In genomic region chr14:21824938-21825337, GRCm38 (mm10) we compare ENCODE assay signal across 8 mouse cellular contexts. TPM values are rescaled to one million over a fixed set of nuclear protein-coding genes. Genes with fewer than 3 reads are reported as not detected.
DNase-seq lines count a peak whose midpoint lies in the region; ATAC-seq and TF ChIP-seq lines count a peak whose summit lies in the region.

Gene Vdac2 (plus strand): TSS chr14:21825238.

- H3K4me2 ChIP-seq in kidney, postnatal 0 days (ENCODE audit: low read length): no peak within 1 kb of the TSS
- no peak within 1 kb of the TSS for H3K4me2 ChIP-seq in midbrain, embryonic 12.5 days (replicated peaks)

- no peak within 1 kb of the TSS for H3K4me3 ChIP-seq in kidney, postnatal 0 days (replicated peaks; ENCODE audit: low read depth, low read length)
- H3K4me3 ChIP-seq in bone marrow, adult 2 months (replicated peaks; ENCODE audit: control insufficient read depth, low read depth, low read length): no peak within 1 kb of the TSS
- no peak within 1 kb of the TSS for H3K4me3 ChIP-seq in midbrain, embryonic 12.5 days

- H3K36me3 ChIP-seq in kidney, postnatal 0 days (ENCODE audit: insufficient read depth, low read length): no peaks in the 10 kb centered on the region
- no peaks in the 10 kb centered on the region for H3K36me3 ChIP-seq in midbrain, embryonic 12.5 days

- no peak for DNase-seq in kidney, postnatal 0 days (ENCODE audit: low spot score)
- no peak for DNase-seq in kidney, adult 18-20 months
- DNase-seq in gastrocnemius, postnatal 4 days (ENCODE audit: low spot score in 2 of 2): no peak
- no peak for DNase-seq in large intestine, adult 2 months (ENCODE audit: low read depth, low spot score)
- DNase-seq in cerebellum, adult 11-12 months: no peak
- no peak for DNase-seq in thymus, postnatal 25 days

- ATAC-seq in kidney, postnatal 0 days (replicated peaks; ENCODE audit: low FRiP score, low read depth): no peak
- ATAC-seq in midbrain, embryonic 12.5 days (ENCODE audit: low FRiP score, low read depth): no peak

- H3K4me1 ChIP-seq in kidney, postnatal 0 days (replicated peaks; ENCODE audit: insufficient read depth, low read length): peaks cover 18% of the 10 kb centered on the region; the same call in 1 of the 2 replicates
- H3K4me1 ChIP-seq in bone marrow, adult 2 months (ENCODE audit: control insufficient read depth, insufficient read depth, low read length): peaks cover 4% of the 10 kb centered on the region
- 0 out of 2 replicates have a peak, but pooled peaks cover 4% of the 10 kb centered on the region for H3K4me1 ChIP-seq in midbrain, embryonic 12.5 days

- no peak within 1 kb of the TSS for H3K27ac ChIP-seq in kidney, postnatal 0 days
- H3K27ac ChIP-seq in bone marrow, adult 2 months (ENCODE audit: control insufficient read depth, insufficient read depth, low read depth, low read length, poor library complexity): no peak within 1 kb of the TSS
- no peak within 1 kb of the TSS for H3K27ac ChIP-seq in midbrain, embryonic 12.5 days (replicated peaks)

- H3K9me3 ChIP-seq in kidney, postnatal 0 days (replicated peaks; ENCODE audit: low read length): no peaks in the 10 kb centered on the region
- H3K9me3 ChIP-seq in midbrain, embryonic 12.5 days: no peaks in the 10 kb centered on the region

- 72% methylated on average over 2 of the region's 2 CpGs for WGBS in kidney, postnatal 0 days
- 97% methylated on average over 2 of the region's 2 CpGs for WGBS in bone marrow, adult 2 months
- WGBS in large intestine, adult 2 months: 91% methylated on average over 2 of the region's 2 CpGs
- 90% methylated on average over 2 of the region's 2 CpGs for WGBS in midbrain, embryonic 12.5 days

- no peak within 1 kb of the TSS for H3K9ac ChIP-seq in kidney, postnatal 0 days (ENCODE audit: low read depth, low read length)
- H3K9ac ChIP-seq in midbrain, embryonic 12.5 days (replicated peaks): no peak within 1 kb of the TSS

- no peak for TF ChIP-seq CTCF in kidney, postnatal 0 days (IDR thresholded peaks at IDR 0.05; ENCODE audit: low read depth)
- TF ChIP-seq CTCF in bone marrow, adult 2 months (IDR thresholded peaks at IDR 0.05; ENCODE audit: control insufficient read depth, insufficient read depth, low read length): no peak

- no peak for TF ChIP-seq POLR2A in bone marrow, adult 2 months (IDR thresholded peaks at IDR 0.05; ENCODE audit: borderline replicate concordance, control insufficient read depth, low read depth, low read length)

- no peaks in the 10 kb centered on the region for H3K27me3 ChIP-seq in kidney, postnatal 0 days (ENCODE audit: insufficient read depth, low read length)
- no peaks in the 10 kb centered on the region for H3K27me3 ChIP-seq in midbrain, embryonic 12.5 days

RNA-seq across cellular contexts. Expression of gene Vdac2, which starts in this region (rescaled TPM):
- 355 and 383 TPM in 2 replicates for polyA plus RNA-seq in kidney, postnatal 0 days (2015; fragmentation: Nextera tagmentation; extraction: Ambion mirVana)
- 84.6 and 85.2 TPM in 2 replicates for polyA plus RNA-seq in bone marrow, adult 2 months (2011; ENCODE audit: insufficient read depth, insufficient read length, low replicate concordance, missing spikeins)
- total RNA-seq in gastrocnemius, postnatal 4 days (2021): 100 to 1,000 TPM; 266 to 297 TPM
- 230 and 340 TPM in 2 replicates for polyA plus RNA-seq in large intestine, adult 2 months (2012; rRNA removed)
- polyA plus RNA-seq in midbrain, embryonic 12.5 days (2016; fragmentation: Nextera tagmentation; extraction: Ambion mirVana): 253 and 275 TPM in 2 replicates
